Mouse (Mus musculus) G1E (cell line): Measurements from ENCODE around the gene AC124502.3.

ENCODE experiments used
- CTCF ChIP-seq: IDR thresholded peaks from 2 replicates; pipeline ENCODE4 v1.5.1; 2012; ENCODE audit warnings: low read depth, low read length, inconsistent platforms, mixed read lengths
- POLR2AphosphoS5 ChIP-seq: IDR thresholded peaks from 2 replicates; pipeline ENCODE4 v1.6.1; 2012; ENCODE audit warnings: low read depth, low read length, inconsistent platforms; ENCODE audit not compliant: insufficient replicate concordance
- TAL1 ChIP-seq: conservative IDR thresholded peaks from 2 replicates; pipeline ENCODE4 v1.6.1; 2012; ENCODE audit warnings: low read depth, low read length, inconsistent platforms, mixed read lengths

GRCm38 (mm10) chr19:5016782-5017181 is 21.9 kb upstream of the AC124502.3 start:
- TF ChIP-seq CTCF (peak; percentile 63), TAL1 (no peak), POLR2AphosphoS5 (no peak)
